Mouse (Mus musculus): ENCODE data around the gene Gm9789. TPM values are rescaled to one million over a fixed set of nuclear protein-coding genes. Genes with fewer than 3 reads are reported as not detected.
"Not testable (repeated sequence)": the region's sequence is repeated elsewhere in the genome, so short reads cannot be mapped to it uniquely, and the experiment has no call there.

Gm9789 gene
- polyA plus RNA-seq (2016; fragmentation: Nextera tagmentation; extraction: Ambion mirVana): not detected in 2 replicates

GRCm38 (mm10) chr16:89157652-89158051, at the start of gene Gm9789:
Gene Gm9789 (plus strand): TSS chr16:89157952.
- Histone ChIP-seq H3K9me3 (no peaks in the 10 kb centered on the region), H3K4me2 (no peak within 1 kb of the TSS), H3K36me3 (no peaks in the 10 kb centered on the region), H3K9ac (replicated peaks) (no peak within 1 kb of the TSS), H3K4me3 (replicated peaks) (no peak within 1 kb of the TSS), H3K27me3 (no peaks in the 10 kb centered on the region), H3K4me1 (replicated peaks) (no peaks in the 10 kb centered on the region), H3K27ac (no peak within 1 kb of the TSS)
- WGBS: 85% methylated on average over 4 of the region's 4 CpGs
- no peak for ATAC-seq (ENCODE audit: insufficient number of reproducible peaks, insufficient read depth, low FRiP score, low TSS enrichment, low read depth)

- Histone ChIP-seq H3K36me3 (no peaks in the 10 kb centered on the region), H3K27me3 (no peaks in the 10 kb centered on the region), H3K27ac (no peak within 1 kb of the TSS), H3K9me3 (no peaks in the 10 kb centered on the region), H3K4me1 (replicated peaks) (no peaks in the 10 kb centered on the region), H3K4me2 (no peak within 1 kb of the TSS), H3K9ac (replicated peaks) (no peak within 1 kb of the TSS), H3K4me3 (replicated peaks) (no peak within 1 kb of the TSS)
- ATAC-seq (ENCODE audit: insufficient number of reproducible peaks, insufficient read depth, low FRiP score, low TSS enrichment, low read depth): no peak
- 91% methylated on average over 1 of the region's 1 CpGs for WGBS
These were observed 17.2 kb upstream of the Gm9789 start, which contains the start of gene Gm6358 for GRCm38 (mm10) chr16:89140551-89140950. Gene Gm6358 (plus strand): TSS chr16:89140851.

- no peak for ATAC-seq (ENCODE audit: insufficient number of reproducible peaks, insufficient read depth, low FRiP score, low TSS enrichment, low read depth)
- no peaks in the 10 kb centered on the region for H3K4me1 ChIP-seq (replicated peaks)
- H3K27me3 ChIP-seq: no peaks in the 10 kb centered on the region
- H3K4me3 ChIP-seq (replicated peaks): no peak within 1 kb of the TSS
- 95% methylated on average over 1 of the region's 1 CpGs for WGBS
- H3K9me3 ChIP-seq: no peaks in the 10 kb centered on the region
- no peaks in the 10 kb centered on the region for H3K36me3 ChIP-seq
- H3K27ac ChIP-seq: no peak within 1 kb of the TSS
- H3K4me2 ChIP-seq: no peak within 1 kb of the TSS
- no peak within 1 kb of the TSS for H3K9ac ChIP-seq (replicated peaks)
These were observed 7.0 kb upstream of the Gm9789 start, which contains the start of gene Gm10061 for GRCm38 (mm10) chr16:89150786-89151185. Gene Gm10061 (plus strand): TSS chr16:89151086.

- not testable (repeated sequence) for H3K4me2 ChIP-seq; H3K27me3 ChIP-seq; H3K36me3 ChIP-seq; H3K27ac ChIP-seq; H3K4me1 ChIP-seq (replicated peaks); ATAC-seq (ENCODE audit: insufficient number of reproducible peaks, insufficient read depth, low FRiP score, low TSS enrichment, low read depth); H3K9ac ChIP-seq (replicated peaks); H3K9me3 ChIP-seq; H3K4me3 ChIP-seq (replicated peaks)
These were observed 11.4 kb downstream of the Gm9789 start, which contains the start of gene Gm7735 for GRCm38 (mm10) chr16:89169190-89169589. Gene Gm7735 (plus strand): TSS chr16:89169490.

GRCm38 (mm10) chr16:89174435-89174834, 16.7 kb downstream of the Gm9789 start, which contains the start of gene 1110057P08Rik:
Gene 1110057P08Rik (plus strand): TSS chr16:89174735.
- Histone ChIP-seq H3K9me3 (no peaks in the 10 kb centered on the region), H3K9ac (replicated peaks) (no peak within 1 kb of the TSS), H3K4me1 (replicated peaks) (no peaks in the 10 kb centered on the region), H3K4me2 (no peak within 1 kb of the TSS), H3K27ac (no peak within 1 kb of the TSS), H3K27me3 (no peaks in the 10 kb centered on the region), H3K4me3 (replicated peaks) (no peak within 1 kb of the TSS), H3K36me3 (no peaks in the 10 kb centered on the region)
- WGBS: 72% methylated on average over 2 of the region's 2 CpGs
- ATAC-seq (ENCODE audit: insufficient number of reproducible peaks, insufficient read depth, low FRiP score, low TSS enrichment, low read depth): no peak

- Histone ChIP-seq H3K9ac (replicated peaks) (no peak overlapping the region), H3K36me3 (no peaks in the 10 kb centered on the region), H3K27ac (no peak overlapping the region), H3K27me3 (no peaks in the 10 kb centered on the region), H3K9me3 (no peaks in the 10 kb centered on the region), H3K4me1 (replicated peaks) (no peaks in the 10 kb centered on the region), H3K4me2 (no peak overlapping the region), H3K4me3 (replicated peaks) (no peak overlapping the region)
- ATAC-seq (ENCODE audit: insufficient number of reproducible peaks, insufficient read depth, low FRiP score, low TSS enrichment, low read depth): no peak
- WGBS: 79% methylated on average over 4 of the region's 4 CpGs
These were observed 30.9 kb downstream of the Gm9789 start for GRCm38 (mm10) chr16:89188621-89189020.

GRCm38 (mm10) chr16:89205561-89205960, 47.8 kb downstream of the Gm9789 start, which contains the start of gene Krtap20-2:
Gene Krtap20-2 (plus strand): TSS chr16:89205861.
- Histone ChIP-seq H3K36me3 (no peaks in the 10 kb centered on the region), H3K9me3 (no peaks in the 10 kb centered on the region), H3K4me3 (replicated peaks) (no peak within 1 kb of the TSS), H3K4me2 (no peak within 1 kb of the TSS), H3K9ac (replicated peaks) (no peak within 1 kb of the TSS), H3K27ac (no peak within 1 kb of the TSS), H3K27me3 (no peaks in the 10 kb centered on the region), H3K4me1 (replicated peaks) (no peaks in the 10 kb centered on the region)
- ATAC-seq (ENCODE audit: insufficient number of reproducible peaks, insufficient read depth, low FRiP score, low TSS enrichment, low read depth): no peak
- 67% methylated on average over 1 of the region's 1 CpGs for WGBS

Other genes starting within 250 kb of the Gm9789 start
- gene Krtap19-9b, start 225.7 kb upstream of the Gm9789 start, polyA plus RNA-seq (2016; fragmentation: Nextera tagmentation; extraction: Ambion mirVana): not detected in 2 replicates
- not detected in 2 replicates for gene Krtap16-3, start 195.1 kb upstream of the Gm9789 start, polyA plus RNA-seq (2016; fragmentation: Nextera tagmentation; extraction: Ambion mirVana)
- gene Krtap22-2, start 147.2 kb upstream of the Gm9789 start, polyA plus RNA-seq (2016; fragmentation: Nextera tagmentation; extraction: Ambion mirVana): not detected in 2 replicates
- not detected in 2 replicates for gene Gm10229, start 142.7 kb upstream of the Gm9789 start, polyA plus RNA-seq (2016; fragmentation: Nextera tagmentation; extraction: Ambion mirVana)
- not detected in 2 replicates for gene Krtap6-1, start 126.3 kb upstream of the Gm9789 start, polyA plus RNA-seq (2016; fragmentation: Nextera tagmentation; extraction: Ambion mirVana)
- not detected in 2 replicates for gene Gm10228, start 116.5 kb upstream of the Gm9789 start, polyA plus RNA-seq (2016; fragmentation: Nextera tagmentation; extraction: Ambion mirVana)
- gene Krtap6-5, start 110.1 kb upstream of the Gm9789 start, polyA plus RNA-seq (2016; fragmentation: Nextera tagmentation; extraction: Ambion mirVana): not detected in 2 replicates
- not detected in 2 replicates for gene 1110025L11Rik, start 94.0 kb upstream of the Gm9789 start, polyA plus RNA-seq (2016; fragmentation: Nextera tagmentation; extraction: Ambion mirVana)
- gene Krtap6-3, start 73.9 kb upstream of the Gm9789 start, polyA plus RNA-seq (2016; fragmentation: Nextera tagmentation; extraction: Ambion mirVana): not detected in 2 replicates
- not detected in 2 replicates for gene Gm6358, start 17.1 kb upstream of the Gm9789 start, polyA plus RNA-seq (2016; fragmentation: Nextera tagmentation; extraction: Ambion mirVana)
- gene Gm10061, start 6.9 kb upstream of the Gm9789 start, polyA plus RNA-seq (2016; fragmentation: Nextera tagmentation; extraction: Ambion mirVana): not detected in 2 replicates
- not detected in 2 replicates for gene Gm7735, start 11.5 kb downstream of the Gm9789 start, polyA plus RNA-seq (2016; fragmentation: Nextera tagmentation; extraction: Ambion mirVana)
- not detected in 2 replicates for gene 1110057P08Rik, start 16.8 kb downstream of the Gm9789 start, polyA plus RNA-seq (2016; fragmentation: Nextera tagmentation; extraction: Ambion mirVana)
- not detected in 2 replicates for gene Krtap20-2, start 47.9 kb downstream of the Gm9789 start, polyA plus RNA-seq (2016; fragmentation: Nextera tagmentation; extraction: Ambion mirVana)
- not detected in 2 replicates for gene Krtap21-1, start 245.9 kb downstream of the Gm9789 start, polyA plus RNA-seq (2016; fragmentation: Nextera tagmentation; extraction: Ambion mirVana)